Mouse (Mus musculus): ENCODE measurements at regions not wholly inside any gene's neighbourhood (a gene's known extent, or its start where the extent isn't known, plus 50 kb on each side); places are given as distances from the start of the nearest gene placed in this dataset.

DNA sequence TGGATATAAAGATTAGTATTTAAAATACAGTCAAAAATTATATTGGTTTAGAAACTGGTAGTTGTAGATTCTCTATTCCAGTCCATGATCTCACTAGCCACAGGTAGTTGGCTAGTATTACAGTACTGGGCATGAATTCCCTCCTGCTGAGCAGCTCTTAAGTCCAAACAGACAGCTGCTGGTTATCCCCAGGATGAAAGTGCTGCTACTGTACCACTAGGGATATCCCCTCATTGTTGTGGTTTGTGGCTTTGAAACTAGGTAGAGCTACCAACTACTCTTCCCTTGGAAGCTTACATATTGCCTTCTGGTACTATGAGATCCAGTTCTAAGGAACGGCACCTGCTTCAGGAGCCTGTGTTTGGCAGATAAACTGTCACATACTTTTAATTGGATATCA is 97.9 kb upstream of the Pter start:
- DNase-seq: no peak

DNA sequence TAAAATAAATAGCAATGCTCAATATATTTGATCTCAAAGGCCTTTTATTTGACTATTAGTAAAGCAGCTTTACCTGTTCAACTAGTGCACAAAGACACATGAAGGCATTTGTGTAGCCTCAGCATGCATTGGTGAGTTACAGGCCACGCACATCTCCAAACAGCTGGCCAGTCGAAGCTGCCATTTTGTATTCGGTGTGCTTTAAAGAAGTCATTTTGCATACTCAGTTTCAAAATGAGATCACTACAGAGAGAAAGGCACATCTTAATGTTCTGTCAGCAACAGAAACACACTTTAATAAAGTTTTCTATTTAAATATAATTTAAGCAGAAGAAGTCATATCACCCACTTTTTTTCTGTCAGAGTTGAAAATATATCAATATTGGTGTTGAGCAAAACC is 90.3 kb upstream of the Pter start:
- DNase-seq: no peak

DNA sequence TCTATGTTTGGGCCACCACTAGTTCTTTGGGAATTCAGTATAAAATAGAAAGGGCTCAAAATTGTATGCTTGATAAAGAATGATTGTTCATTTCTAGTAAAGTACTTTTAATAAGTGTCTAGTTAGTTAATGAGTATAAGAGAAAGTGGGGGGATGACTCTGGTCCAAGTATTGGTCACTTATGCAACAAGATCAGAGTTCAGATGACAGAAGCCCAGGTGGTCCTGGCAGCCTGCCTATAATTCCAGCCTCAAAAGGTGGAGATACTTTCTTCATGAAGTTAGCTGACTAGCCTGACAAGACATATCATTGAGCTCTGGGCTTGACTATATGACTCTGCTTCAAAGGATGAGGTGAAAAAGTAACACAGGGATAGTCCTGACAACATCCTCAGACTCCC is 57.3 kb upstream of the Pter start:
- DNase-seq: no peak

DNA sequence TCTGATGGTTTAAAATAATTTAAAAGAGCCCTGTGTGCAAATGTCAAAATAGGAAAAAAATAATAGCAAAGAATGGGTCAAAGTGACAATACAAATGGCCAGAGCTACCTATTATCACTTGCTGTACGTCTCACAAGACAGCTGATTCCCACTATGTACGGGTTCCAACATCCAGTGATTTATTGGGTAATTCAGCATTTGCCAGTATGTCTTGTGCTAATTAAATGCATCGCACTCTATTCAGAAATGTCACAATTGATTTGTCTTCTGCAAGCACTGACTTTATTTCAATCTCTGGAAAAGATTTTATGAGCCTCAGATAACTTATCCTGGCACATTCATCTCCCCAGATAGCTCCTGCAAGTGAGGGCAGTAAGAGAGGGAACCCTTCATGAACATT is 55.1 kb upstream of the Pter start:
- no peak for DNase-seq

All from cerebellum, adult 11-12 months (tissue).